Mouse (Mus musculus) gastrocnemius, adult 18-20 months (tissue): Measurements from ENCODE around the gene Shisa2. TPM values are rescaled to one million over a fixed set of nuclear protein-coding genes. Genes with fewer than 3 reads are reported as not detected.
"Not testable (repeated sequence)": the region's sequence is repeated elsewhere in the genome, so short reads cannot be mapped to it uniquely, and the experiment has no call there.

Source experiments
- DNase-seq: peaks from one replicate; pipeline ENCODE4 v3.0.0; 2021; ENCODE audit warnings: low spot score
- long read RNA-seq, 2 experiments: library from polyadenylated mRNA; stranded (forward); transcript quantifications; one replicate each; pipeline ENCODE4 v2.0.0; 2021
- total RNA-seq, 2 experiments: library from RNA; stranded (reverse); gene quantifications; 2 replicates each; pipeline ENCODE4 v1.2.3; 2021

Shisa2 gene
- total RNA-seq = 10 to 100 TPM; 58.4 to 71.6 TPM
- long read RNA-seq, experiment 1, transcript Shisa2-201 (2 exons, 3,119 nt) = major isoform, 426 of 440 reads
- long read RNA-seq, experiment 1, partial matches to known transcripts = 0 of 440 reads
- long read RNA-seq, experiment 1, other reads (novel, unspliced or antisense) = 14 of 440 reads
- long read RNA-seq, experiment 2, transcript Shisa2-201 (2 exons, 3,119 nt) = major isoform, 467 of 484 reads
- long read RNA-seq, experiment 2, partial matches to known transcripts = 0 of 484 reads
- long read RNA-seq, experiment 2, other reads (novel, unspliced or antisense) = 17 of 484 reads

GRCm38 (mm10) chr14:59625158-59625805, at the start of gene Shisa2:
TSS of gene Shisa2 (plus strand) at chr14:59625308.
- peak; percentile 82 for DNase-seq

GRCm38 (mm10) chr14:59576385-59576784, 48.7 kb upstream of the Shisa2 start:
- DNase-seq = no peak

- DNase-seq = peak; percentile 16
These were observed 34.5 kb upstream of the Shisa2 start for GRCm38 (mm10) chr14:59590614-59591013.

- DNase-seq = no peak
These were observed 33.2 kb upstream of the Shisa2 start for GRCm38 (mm10) chr14:59591901-59592300.

- DNase-seq = no peak
These were observed 32.5 kb upstream of the Shisa2 start for GRCm38 (mm10) chr14:59592593-59592992.

GRCm38 (mm10) chr14:59594988-59595387, 30.1 kb upstream of the Shisa2 start:
- DNase-seq = no peak

- DNase-seq = peak; percentile 97
These were observed 27.5 kb upstream of the Shisa2 start, which contains the start of gene Cdadc1 for GRCm38 (mm10) chr14:59597398-59598259. TSS of gene Cdadc1 (minus strand) at chr14:59597959.

- no peak for DNase-seq
These were observed 26.9 kb upstream of the Shisa2 start for GRCm38 (mm10) chr14:59598260-59598627.

GRCm38 (mm10) chr14:59604002-59604645, 21.0 kb upstream of the Shisa2 start:
- DNase-seq = no peak

GRCm38 (mm10) chr14:59605671-59606353, 19.3 kb upstream of the Shisa2 start:
- DNase-seq = peak; percentile 60

GRCm38 (mm10) chr14:59607021-59607420, 18.1 kb upstream of the Shisa2 start:
- DNase-seq = no peak

- peak; percentile 63 for DNase-seq
These were observed 12.0 kb upstream of the Shisa2 start for GRCm38 (mm10) chr14:59612920-59613625.

- DNase-seq = not testable (repeated sequence)
These were observed 11.0 kb upstream of the Shisa2 start for GRCm38 (mm10) chr14:59614149-59614548.

- DNase-seq = no peak
These were observed 8.3 kb upstream of the Shisa2 start for GRCm38 (mm10) chr14:59616802-59617201.

- peak; percentile 62 for DNase-seq
These were observed 702 bp upstream of the Shisa2 start for GRCm38 (mm10) chr14:59624326-59624885.

- DNase-seq = peak; percentile 34
These were observed 777 bp downstream of the Shisa2 start for GRCm38 (mm10) chr14:59625806-59626364.

- peak; percentile 37 for DNase-seq
These were observed 1.6 kb downstream of the Shisa2 start for GRCm38 (mm10) chr14:59626711-59627110.

GRCm38 (mm10) chr14:59627142-59627680, 2.1 kb downstream of the Shisa2 start:
- DNase-seq = no peak

- peak; percentile 35 for DNase-seq
These were observed 2.7 kb downstream of the Shisa2 start for GRCm38 (mm10) chr14:59627823-59628222.
